Mouse (Mus musculus): Measurements from ENCODE around the gene Krt39.

The Krt39 gene

DNA sequence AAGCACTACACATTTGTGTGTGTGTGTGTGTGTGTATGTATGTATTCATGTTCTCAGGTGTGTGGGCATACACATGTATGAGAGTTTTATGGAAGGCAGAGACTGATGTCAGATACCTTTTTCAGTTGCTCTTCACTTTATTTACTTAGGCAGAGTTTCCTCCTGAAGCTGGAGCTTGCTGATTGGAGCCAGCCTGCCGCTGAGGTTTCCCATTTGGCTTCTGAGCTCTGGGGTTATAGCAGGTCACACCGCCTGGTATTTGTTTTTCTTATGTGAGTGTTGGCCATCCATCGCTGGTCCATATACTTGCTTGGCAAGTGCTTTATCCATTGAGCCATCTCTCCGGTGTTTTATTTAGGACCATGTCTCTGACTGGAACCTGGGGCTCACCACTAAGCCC, 51.9 kb downstream of the Krt39 start:
- DNase-seq = no peak

DNA sequence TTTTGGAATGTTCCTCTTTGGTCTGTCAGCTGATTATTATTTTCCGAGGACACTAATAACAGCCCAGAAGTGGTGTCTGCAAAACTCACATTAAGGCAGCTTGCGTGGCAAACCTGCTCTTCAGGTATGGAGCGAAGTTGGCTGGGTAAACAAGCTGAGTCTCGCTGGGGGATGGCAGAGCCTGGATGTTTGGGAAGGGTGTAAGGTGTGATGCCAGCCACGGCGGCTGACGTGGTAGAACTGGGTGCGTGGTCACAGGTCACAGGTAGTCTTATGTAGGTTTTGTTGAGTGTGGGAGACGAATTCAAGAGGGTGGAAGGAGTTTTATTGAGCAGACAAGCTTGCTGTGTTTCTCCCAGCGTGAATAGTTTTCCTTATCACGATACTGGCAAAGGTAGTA, 52.6 kb downstream of the Krt39 start:
- no peak for DNase-seq

DNA sequence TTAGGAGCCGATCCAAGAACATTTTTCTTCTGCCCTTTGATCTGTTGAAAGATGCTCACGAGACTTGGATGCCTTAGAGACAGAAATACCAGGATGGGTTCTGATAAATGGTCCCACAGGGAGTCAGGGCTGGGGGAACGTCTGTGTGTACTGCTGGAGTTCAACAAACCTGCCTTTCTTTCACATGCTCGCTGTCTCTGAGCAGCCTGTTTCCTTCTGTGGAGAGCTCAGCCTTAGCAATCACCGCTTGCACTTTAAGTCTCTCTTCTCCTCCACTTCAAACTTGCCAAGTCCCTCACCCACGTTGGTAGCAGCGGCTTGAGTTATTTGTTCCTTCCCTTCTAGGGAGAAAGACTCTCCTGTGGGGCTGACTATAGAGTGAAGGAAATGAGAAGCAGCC, 54.8 kb downstream of the Krt39 start:
- DNase-seq = no peak

GRCm38 (mm10) chr11:99464836-99465235, 56.3 kb downstream of the Krt39 start:
- peak; percentile 86 for DNase-seq

Measured in kidney, adult 9 months (tissue).